Mouse (Mus musculus): ENCODE data around the gene Krt33a. TPM values are rescaled to one million over a fixed set of nuclear protein-coding genes. Genes with fewer than 3 reads are reported as not detected.

Gene Krt33a
- polyA plus RNA-seq, 1 experiment from 2014 or later, result not detected

GRCm38 (mm10) chr11:99982731-99983130, 33.3 kb downstream of the Krt33a start:
- H3K36me3 ChIP-seq (ENCODE audit: control insufficient read depth, insufficient read depth, low read length), result no peaks in the 10 kb centered on the region
- H3K4me3 ChIP-seq (ENCODE audit: low read depth, low read length), result no peak overlapping the region
- no peaks in the 10 kb centered on the region for H3K27me3 ChIP-seq (replicated peaks; ENCODE audit: control insufficient read depth, insufficient read depth, low read length)
- H3K4me2 ChIP-seq, result no peak overlapping the region
- ATAC-seq (replicated peaks; ENCODE audit: low FRiP score) (no peak), DNase-seq (ENCODE audit: low spot score) (no peak)
- no peaks in the 10 kb centered on the region for H3K9me3 ChIP-seq (ENCODE audit: control insufficient read depth, low read length)
- WGBS, result 79% methylated on average over 9 of the region's 9 CpGs
- no peak overlapping the region for H3K27ac ChIP-seq (ENCODE audit: low read depth, low read length)
- no peaks in the 10 kb centered on the region for H3K4me1 ChIP-seq (replicated peaks; ENCODE audit: control insufficient read depth, insufficient read depth, low read length)
- H3K9ac ChIP-seq (ENCODE audit: low read depth, low read length), result no peak overlapping the region

DNA sequence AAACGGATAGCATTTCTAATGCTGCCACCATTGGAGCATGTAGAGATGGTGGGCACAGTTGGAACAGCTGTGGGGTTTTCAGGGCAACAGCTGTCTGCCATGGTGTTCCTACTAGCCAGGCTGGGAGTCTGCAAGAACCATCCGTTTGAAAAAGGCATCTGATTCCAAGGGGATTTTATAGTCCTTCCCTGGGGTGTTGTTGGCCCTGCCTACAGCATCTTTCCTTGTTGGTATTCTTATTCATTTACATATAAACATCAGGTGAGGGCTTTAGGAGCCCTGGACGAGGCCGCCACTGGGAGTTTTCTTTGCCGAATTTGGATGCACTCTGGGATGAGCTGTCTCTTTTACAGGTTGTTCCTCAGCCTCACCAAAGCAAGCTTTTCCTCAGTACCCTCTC, 37.1 kb downstream of the Krt33a start, which contains the start of gene Krtap29-1:
Gene Krtap29-1, minus strand, starts transcription at position 101 of the 400 bp plus-strand sequence.
- Histone ChIP-seq H3K36me3 (ENCODE audit: control insufficient read depth, insufficient read depth, low read length) (no peaks in the 10 kb centered on the region), H3K9me3 (ENCODE audit: control insufficient read depth, low read length) (no peaks in the 10 kb centered on the region), H3K9ac (ENCODE audit: low read depth, low read length) (no peak within 1 kb of the TSS), H3K27ac (ENCODE audit: low read depth, low read length) (no peak within 1 kb of the TSS), H3K4me1 (replicated peaks; ENCODE audit: control insufficient read depth, insufficient read depth, low read length) (no peaks in the 10 kb centered on the region), H3K27me3 (replicated peaks; ENCODE audit: control insufficient read depth, insufficient read depth, low read length) (no peaks in the 10 kb centered on the region), H3K4me2 (no peak within 1 kb of the TSS), H3K4me3 (ENCODE audit: low read depth, low read length) (no peak within 1 kb of the TSS)
- DNase-seq (ENCODE audit: low spot score) (no peak), ATAC-seq (replicated peaks; ENCODE audit: low FRiP score) (no peak)
- WGBS, result 64% methylated on average over 5 of the region's 5 CpGs

- no peak for ATAC-seq (replicated peaks; ENCODE audit: low FRiP score)
- Histone ChIP-seq H3K9ac (ENCODE audit: low read depth, low read length) (no peak overlapping the region), H3K27me3 (replicated peaks; ENCODE audit: control insufficient read depth, insufficient read depth, low read length) (no peaks in the 10 kb centered on the region), H3K27ac (ENCODE audit: low read depth, low read length) (no peak overlapping the region), H3K4me3 (ENCODE audit: low read depth, low read length) (no peak overlapping the region), H3K4me2 (no peak overlapping the region), H3K36me3 (ENCODE audit: control insufficient read depth, insufficient read depth, low read length) (no peaks in the 10 kb centered on the region), H3K4me1 (replicated peaks; ENCODE audit: control insufficient read depth, insufficient read depth, low read length) (no peaks in the 10 kb centered on the region), H3K9me3 (ENCODE audit: control insufficient read depth, low read length) (no peaks in the 10 kb centered on the region)
- WGBS, result 43% methylated on average over 2 of the region's 2 CpGs
- DNase-seq (ENCODE audit: low spot score), result no peak
These were observed 50.1 kb downstream of the Krt33a start for GRCm38 (mm10) chr11:99965961-99966360.

GRCm38 (mm10) chr11:99964213-99964612, 51.8 kb downstream of the Krt33a start:
- no peak overlapping the region for H3K4me2 ChIP-seq
- ATAC-seq (replicated peaks; ENCODE audit: low FRiP score) (no peak), DNase-seq (ENCODE audit: low spot score) (no peak)
- H3K4me3 ChIP-seq (ENCODE audit: low read depth, low read length), result no peak overlapping the region
- H3K9ac ChIP-seq (ENCODE audit: low read depth, low read length), result no peak overlapping the region
- no peaks in the 10 kb centered on the region for H3K9me3 ChIP-seq (ENCODE audit: control insufficient read depth, low read length)
- WGBS, result 54% methylated on average over 6 of the region's 6 CpGs
- no peaks in the 10 kb centered on the region for H3K4me1 ChIP-seq (replicated peaks; ENCODE audit: control insufficient read depth, insufficient read depth, low read length)
- H3K27me3 ChIP-seq (replicated peaks; ENCODE audit: control insufficient read depth, insufficient read depth, low read length), result no peaks in the 10 kb centered on the region
- H3K36me3 ChIP-seq (ENCODE audit: control insufficient read depth, insufficient read depth, low read length), result no peaks in the 10 kb centered on the region
- H3K27ac ChIP-seq (ENCODE audit: low read depth, low read length), result no peak overlapping the region

Other genes with a start within 250 kb of the Krt33a start
- not detected in 2 replicates for gene Gm11595, start 243.3 kb downstream of the Krt33a start, polyA plus RNA-seq (2014; fragmentation: Nextera tagmentation; extraction: Ambion mirVana)
- gene Krtap4-8, start 235.5 kb downstream of the Krt33a start, polyA plus RNA-seq (2014; fragmentation: Nextera tagmentation; extraction: Ambion mirVana), result not detected in 2 replicates
- not detected in 2 replicates for gene Krtap4-9, start 231.0 kb downstream of the Krt33a start, polyA plus RNA-seq (2014; fragmentation: Nextera tagmentation; extraction: Ambion mirVana)
- gene Gm11596, start 222.7 kb downstream of the Krt33a start, polyA plus RNA-seq (2014; fragmentation: Nextera tagmentation; extraction: Ambion mirVana), result not detected in 2 replicates
- gene Gm11569, start 217.3 kb downstream of the Krt33a start, polyA plus RNA-seq (2014; fragmentation: Nextera tagmentation; extraction: Ambion mirVana), result not detected in 2 replicates
- gene Gm11554, start 211.8 kb downstream of the Krt33a start, polyA plus RNA-seq (2014; fragmentation: Nextera tagmentation; extraction: Ambion mirVana), result not detected in 2 replicates
- gene Krtap4-13, start 206.3 kb downstream of the Krt33a start, polyA plus RNA-seq (2014; fragmentation: Nextera tagmentation; extraction: Ambion mirVana), result not detected in 2 replicates
- not detected in 2 replicates for gene Gm11564, start 200.5 kb downstream of the Krt33a start, polyA plus RNA-seq (2014; fragmentation: Nextera tagmentation; extraction: Ambion mirVana)
- gene 2300003K06Rik, start 178.1 kb downstream of the Krt33a start, polyA plus RNA-seq (2014; fragmentation: Nextera tagmentation; extraction: Ambion mirVana), result not detected in 2 replicates
- not detected in 2 replicates for gene Krtap4-16, start 164.6 kb downstream of the Krt33a start, polyA plus RNA-seq (2014; fragmentation: Nextera tagmentation; extraction: Ambion mirVana)
- gene Gm11568, start 158.3 kb downstream of the Krt33a start, polyA plus RNA-seq (2014; fragmentation: Nextera tagmentation; extraction: Ambion mirVana), result not detected in 2 replicates
- gene Gm11559, start 151.7 kb downstream of the Krt33a start, polyA plus RNA-seq (2014; fragmentation: Nextera tagmentation; extraction: Ambion mirVana), result not detected in 2 replicates
- gene Krtap9-1, start 142.8 kb downstream of the Krt33a start, polyA plus RNA-seq (2014; fragmentation: Nextera tagmentation; extraction: Ambion mirVana), result not detected in 2 replicates
- not detected in 2 replicates for gene Gm11567, start 137.0 kb downstream of the Krt33a start, polyA plus RNA-seq (2014; fragmentation: Nextera tagmentation; extraction: Ambion mirVana)
- not detected in 2 replicates for gene Krtap31-1, start 108.3 kb downstream of the Krt33a start, polyA plus RNA-seq (2014; fragmentation: Nextera tagmentation; extraction: Ambion mirVana)
- not detected in 2 replicates for gene Gm11565, start 101.5 kb downstream of the Krt33a start, polyA plus RNA-seq (2014; fragmentation: Nextera tagmentation; extraction: Ambion mirVana)
- not detected in 2 replicates for gene Krtap31-2, start 79.9 kb downstream of the Krt33a start, polyA plus RNA-seq (2014; fragmentation: Nextera tagmentation; extraction: Ambion mirVana)
- not detected in 2 replicates for gene Krtap9-5, start 67.7 kb downstream of the Krt33a start, polyA plus RNA-seq (2014; fragmentation: Nextera tagmentation; extraction: Ambion mirVana)
- not detected in 2 replicates for gene Krtap29-1, start 37.2 kb downstream of the Krt33a start, polyA plus RNA-seq (2014; fragmentation: Nextera tagmentation; extraction: Ambion mirVana)
- not detected in 2 replicates for gene Krtap16-1, start 29.6 kb downstream of the Krt33a start, polyA plus RNA-seq (2014; fragmentation: Nextera tagmentation; extraction: Ambion mirVana)
- not detected in 2 replicates for gene Krtap17-1, start 22.2 kb downstream of the Krt33a start, polyA plus RNA-seq (2014; fragmentation: Nextera tagmentation; extraction: Ambion mirVana)
- gene Krt33b, start 13.7 kb upstream of the Krt33a start, polyA plus RNA-seq (2014; fragmentation: Nextera tagmentation; extraction: Ambion mirVana), result not detected in 2 replicates
- gene Krt34, start 25.3 kb upstream of the Krt33a start, polyA plus RNA-seq (2014; fragmentation: Nextera tagmentation; extraction: Ambion mirVana), result not detected in 2 replicates
- gene Krt31, start 34.3 kb upstream of the Krt33a start, polyA plus RNA-seq (2014; fragmentation: Nextera tagmentation; extraction: Ambion mirVana), result not detected in 2 replicates
- not detected in 2 replicates for gene Krt32, start 72.0 kb upstream of the Krt33a start, polyA plus RNA-seq (2014; fragmentation: Nextera tagmentation; extraction: Ambion mirVana)
- not detected in 2 replicates for gene Krt35, start 80.0 kb upstream of the Krt33a start, polyA plus RNA-seq (2014; fragmentation: Nextera tagmentation; extraction: Ambion mirVana)
- not detected in 2 replicates for gene Krt36, start 89.4 kb upstream of the Krt33a start, polyA plus RNA-seq (2014; fragmentation: Nextera tagmentation; extraction: Ambion mirVana)
- gene Krt13, start 105.4 kb upstream of the Krt33a start, polyA plus RNA-seq (2014; fragmentation: Nextera tagmentation; extraction: Ambion mirVana), result 0.14 TPM in 1 of 2 replicates, not detected in the other
- gene Krt15, start 119.7 kb upstream of the Krt33a start, polyA plus RNA-seq (2014; fragmentation: Nextera tagmentation; extraction: Ambion mirVana), result 0.25 TPM in 1 of 2 replicates, not detected in the other
- 9.6 and 12.4 TPM in 2 replicates for gene Krt19, start 132.5 kb upstream of the Krt33a start, polyA plus RNA-seq (2014; fragmentation: Nextera tagmentation; extraction: Ambion mirVana)
- gene Krt9, start 177.0 kb upstream of the Krt33a start, polyA plus RNA-seq (2014; fragmentation: Nextera tagmentation; extraction: Ambion mirVana), result not detected in 2 replicates
- 2.1 and 2.3 TPM in 2 replicates for gene Krt14, start 191.3 kb upstream of the Krt33a start, polyA plus RNA-seq (2014; fragmentation: Nextera tagmentation; extraction: Ambion mirVana)
- gene Krt16, start 232.7 kb upstream of the Krt33a start, polyA plus RNA-seq (2014; fragmentation: Nextera tagmentation; extraction: Ambion mirVana), result not detected in 2 replicates
- 0.32 and 0.42 TPM in 2 replicates for gene Krt17, start 244.8 kb upstream of the Krt33a start, polyA plus RNA-seq (2014; fragmentation: Nextera tagmentation; extraction: Ambion mirVana)

Data from liver, embryonic 11.5 days (tissue).